Mouse (Mus musculus): ENCODE data around the gene Lcn8. TPM values are rescaled to one million over a fixed set of nuclear protein-coding genes. Genes with fewer than 3 reads are reported as not detected.

Lcn8 gene
- total RNA-seq (2022) = not detected

- DNase-seq (ENCODE audit: low spot score in 2 of 2) = no peak
Observed at GRCm38 (mm10) chr2:25652902-25653301, at the start of gene Lcn8. Gene Lcn8 (plus strand): TSS chr2:25653120.

GRCm38 (mm10) chr2:25607761-25608622 lies 44.9 kb upstream of the Lcn8 start, which contains the start of gene Rabl6:
Gene Rabl6 (minus strand): TSS chr2:25608521.
- peak; percentile 76 to 91 for DNase-seq (ENCODE audit: low spot score in 2 of 2)

GRCm38 (mm10) chr2:25608671-25609070 lies 44.2 kb upstream of the Lcn8 start:
- DNase-seq (ENCODE audit: low spot score in 2 of 2) = no peak

- DNase-seq (ENCODE audit: low spot score in 2 of 2) = no peak
Observed at GRCm38 (mm10) chr2:25616398-25616797, 36.5 kb upstream of the Lcn8 start.

GRCm38 (mm10) chr2:25617578-25617977 lies 35.3 kb upstream of the Lcn8 start, which contains the start of gene Ccdc183:
Gene Ccdc183 (minus strand): TSS chr2:25617678.
- DNase-seq (ENCODE audit: low spot score in 2 of 2) = no peak

GRCm38 (mm10) chr2:25620386-25620785 lies 32.5 kb upstream of the Lcn8 start:
- DNase-seq (ENCODE audit: low spot score in 2 of 2) = no peak

GRCm38 (mm10) chr2:25620852-25621228 lies 32.1 kb upstream of the Lcn8 start:
- DNase-seq (ENCODE audit: low spot score in 2 of 2) = no peak

- peak; percentile 82 to 83 for DNase-seq (ENCODE audit: low spot score in 2 of 2)
Observed at GRCm38 (mm10) chr2:25621229-25622200, 31.4 kb upstream of the Lcn8 start, which contains the start of gene Tmem141. Gene Tmem141 (minus strand): TSS chr2:25622005.

- no peak for DNase-seq (ENCODE audit: low spot score in 2 of 2)
Observed at GRCm38 (mm10) chr2:25625986-25626385, 26.9 kb upstream of the Lcn8 start.

GRCm38 (mm10) chr2:25627811-25628210 lies 25.1 kb upstream of the Lcn8 start, which contains the start of gene Fcna:
Gene Fcna (minus strand): TSS chr2:25628030.
- no peak for DNase-seq (ENCODE audit: low spot score in 2 of 2)

- no peak for DNase-seq (ENCODE audit: low spot score in 2 of 2)
Observed at GRCm38 (mm10) chr2:25628738-25629137, 24.2 kb upstream of the Lcn8 start.

GRCm38 (mm10) chr2:25633616-25634015 lies 19.3 kb upstream of the Lcn8 start:
- DNase-seq (ENCODE audit: low spot score in 2 of 2) = no peak

GRCm38 (mm10) chr2:25634046-25634445 lies 18.9 kb upstream of the Lcn8 start:
- DNase-seq (ENCODE audit: low spot score in 2 of 2) = no peak

- peak in 1 of 2 experiments; percentile 42 for DNase-seq (ENCODE audit: low spot score in 2 of 2)
Observed at GRCm38 (mm10) chr2:25639890-25640289, 13.0 kb upstream of the Lcn8 start.

GRCm38 (mm10) chr2:25654502-25654901 lies 1.6 kb downstream of the Lcn8 start:
- no peak for DNase-seq (ENCODE audit: low spot score in 2 of 2)

- no peak for DNase-seq (ENCODE audit: low spot score in 2 of 2)
Observed at GRCm38 (mm10) chr2:25656691-25657090, 3.8 kb downstream of the Lcn8 start.

GRCm38 (mm10) chr2:25657246-25657645 lies 4.3 kb downstream of the Lcn8 start:
- no peak for DNase-seq (ENCODE audit: low spot score in 2 of 2)

GRCm38 (mm10) chr2:25657652-25658051 lies 4.7 kb downstream of the Lcn8 start, which contains the start of gene Lcn5:
Gene Lcn5 (plus strand): TSS chr2:25657952.
- DNase-seq (ENCODE audit: low spot score in 2 of 2) = no peak

- no peak for DNase-seq (ENCODE audit: low spot score in 2 of 2)
Observed at GRCm38 (mm10) chr2:25660279-25660678, 7.4 kb downstream of the Lcn8 start.

- DNase-seq (ENCODE audit: low spot score in 2 of 2) = no peak
Observed at GRCm38 (mm10) chr2:25661245-25661970, 8.5 kb downstream of the Lcn8 start.

GRCm38 (mm10) chr2:25663511-25663910 lies 10.6 kb downstream of the Lcn8 start:
- peak in 1 of 2 experiments; percentile 44 for DNase-seq (ENCODE audit: low spot score in 2 of 2)
